Mouse (Mus musculus): ENCODE measurements around the gene Uba52.

DNA sequence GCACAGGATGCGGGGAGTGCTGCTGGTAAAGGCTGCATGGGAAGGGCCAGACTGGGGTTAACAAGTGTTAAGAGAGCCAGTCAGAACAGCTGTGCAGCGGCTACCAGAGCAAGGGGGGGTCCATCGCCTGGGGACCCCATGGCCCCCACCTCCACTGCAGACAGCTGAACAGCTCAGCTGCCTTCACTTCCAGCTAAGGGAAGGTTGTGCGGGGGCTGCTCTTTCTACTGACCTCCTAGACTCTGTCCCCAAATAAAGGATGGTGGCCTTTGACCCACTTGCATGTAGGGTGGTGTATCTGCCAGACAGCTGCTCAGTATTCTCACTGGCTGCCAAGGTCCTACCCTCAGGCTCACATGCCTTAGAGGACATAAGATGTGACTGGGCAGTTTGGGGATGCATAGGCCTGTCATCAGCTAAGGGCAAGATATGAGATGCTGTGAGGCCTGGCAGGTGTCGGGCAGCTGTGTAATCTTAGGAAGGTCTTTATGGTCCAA lies 43.3 kb downstream of the Uba52 start:
- TF ChIP-seq CTCF (IDR thresholded peaks at IDR 0.05; ENCODE audit: extremely low read depth, insufficient read length, insufficient replicate concordance, low read depth, low read length) (no peak), POLR2A (IDR thresholded peaks at IDR 0.05; ENCODE audit: low read depth, low read length) (no peak)
